Mouse (Mus musculus): Measurements from ENCODE around the gene Gm4141.
"Not testable (repeated sequence)": the region's sequence is repeated elsewhere in the genome, so short reads cannot be mapped to it uniquely, and the experiment has no call there.

Gm4141 gene

DNA sequence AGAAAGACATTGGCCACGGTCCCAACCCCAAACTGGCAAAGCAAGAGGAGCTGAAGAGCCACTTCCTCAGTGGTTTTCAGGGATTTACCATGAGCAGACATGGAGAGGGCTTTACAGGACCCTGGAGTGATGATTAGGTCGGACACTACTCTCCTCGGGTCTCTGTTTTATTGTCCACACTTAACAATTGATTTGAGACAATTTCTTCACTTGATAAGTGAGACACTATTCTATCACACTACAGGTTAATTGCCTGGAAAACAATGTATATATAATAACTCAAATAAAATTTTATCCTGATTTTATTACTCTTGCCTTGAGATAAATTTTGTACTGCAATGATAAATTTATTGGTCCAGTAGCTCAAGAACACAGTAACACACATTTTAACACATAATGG is at the start of gene Gm4141:
Gene Gm4141, minus strand, starts transcription at position 101 of the 400 bp plus-strand sequence.
- not testable (repeated sequence) for DNase-seq

GRCm38 (mm10) chr7:20598921-20599320 is 22.9 kb upstream of the Gm4141 start, which contains the start of gene Gm4513:
TSS of gene Gm4513 (minus strand) at chr7:20599021.
- not testable (repeated sequence) for DNase-seq

- not testable (repeated sequence) for DNase-seq
Observed at GRCm38 (mm10) chr7:20545657-20546056, 30.4 kb downstream of the Gm4141 start, which contains the start of gene Gm5726. TSS of gene Gm5726 (minus strand) at chr7:20545757.

DNA sequence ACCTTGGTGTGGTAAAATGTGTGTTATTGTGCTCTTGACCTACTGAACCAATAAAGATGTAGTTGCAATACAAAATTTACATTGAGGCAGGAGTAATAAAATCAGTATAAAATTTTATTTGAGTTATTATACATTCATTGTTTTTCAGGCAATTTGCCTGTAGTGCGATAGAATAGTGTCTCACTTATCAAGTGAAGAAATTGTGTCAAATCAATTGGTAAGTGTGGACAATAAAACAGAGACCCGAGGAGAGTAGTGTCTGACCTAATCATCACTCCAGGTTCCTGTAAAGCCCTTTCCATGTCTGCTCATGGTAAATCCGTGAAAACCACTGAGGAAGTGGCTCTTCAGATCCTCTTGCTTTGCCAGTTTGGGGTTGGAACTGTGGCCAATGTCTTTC is 42.5 kb downstream of the Gm4141 start, which contains the start of gene Vmn1r104:
Gene Vmn1r104, plus strand, starts transcription at position 301 of the 400 bp plus-strand sequence.
- not testable (repeated sequence) for DNase-seq

All from kidney, adult 9 months (tissue).